Mouse (Mus musculus) CD4-positive, CD25-positive, alpha-beta regulatory T cell, adult 2 months (primary cell): ENCODE data around the gene Smyd3.

Experiments used
- DNase-seq: peaks from one replicate; pipeline ENCODE4 v3.0.0-alpha.2; 2012; ENCODE audit warnings: low read depth, low spot score

Smyd3 gene

DNA sequence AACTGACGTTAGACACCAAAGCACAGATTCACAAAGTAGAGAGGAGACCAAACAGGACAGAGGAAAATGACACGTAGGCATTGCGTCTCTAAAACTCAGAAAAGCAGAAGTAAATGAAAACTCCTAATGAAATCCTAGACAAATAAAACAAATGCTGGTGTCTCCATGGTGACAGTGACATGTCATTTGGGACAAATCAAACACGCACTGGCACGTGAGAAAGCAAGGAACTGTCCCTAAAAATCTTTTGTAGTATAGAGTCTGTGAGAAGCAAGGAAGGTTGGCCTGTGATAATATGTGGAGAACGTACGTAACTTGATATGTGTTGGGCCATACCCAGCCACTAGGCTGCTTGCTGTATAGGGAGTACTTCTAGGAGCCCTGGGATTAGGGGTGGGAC lies 399.2 kb downstream of the Smyd3 start:
- DNase-seq = no peak

- DNase-seq = no peak
Observed at GRCm38 (mm10) chr1:179116729-179117663, 400.8 kb downstream of the Smyd3 start.

GRCm38 (mm10) chr1:179114833-179115495 lies 402.9 kb downstream of the Smyd3 start:
- no peak for DNase-seq

DNA sequence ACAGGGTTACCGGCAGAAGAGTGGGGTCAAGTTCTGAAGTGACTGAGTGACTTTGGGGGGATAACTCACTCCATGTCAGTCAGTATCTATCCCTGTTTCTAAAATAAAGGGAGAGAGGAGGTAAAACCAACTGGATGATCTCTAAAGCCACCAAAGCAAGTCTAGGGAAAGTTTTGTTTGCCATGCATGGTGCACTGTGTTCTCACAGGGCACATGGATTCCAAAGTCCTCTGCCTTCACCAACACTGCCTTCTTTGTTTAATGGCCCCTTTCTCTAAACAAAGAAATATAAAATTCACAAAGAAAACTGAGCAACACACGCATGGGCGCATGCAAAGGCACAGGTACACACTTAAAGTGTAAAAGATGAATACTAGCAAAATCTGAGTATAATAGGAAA lies 403.5 kb downstream of the Smyd3 start:
- DNase-seq = no peak

- DNase-seq = peak; percentile 17
Observed at GRCm38 (mm10) chr1:179108759-179109158, 409.1 kb downstream of the Smyd3 start.

DNA sequence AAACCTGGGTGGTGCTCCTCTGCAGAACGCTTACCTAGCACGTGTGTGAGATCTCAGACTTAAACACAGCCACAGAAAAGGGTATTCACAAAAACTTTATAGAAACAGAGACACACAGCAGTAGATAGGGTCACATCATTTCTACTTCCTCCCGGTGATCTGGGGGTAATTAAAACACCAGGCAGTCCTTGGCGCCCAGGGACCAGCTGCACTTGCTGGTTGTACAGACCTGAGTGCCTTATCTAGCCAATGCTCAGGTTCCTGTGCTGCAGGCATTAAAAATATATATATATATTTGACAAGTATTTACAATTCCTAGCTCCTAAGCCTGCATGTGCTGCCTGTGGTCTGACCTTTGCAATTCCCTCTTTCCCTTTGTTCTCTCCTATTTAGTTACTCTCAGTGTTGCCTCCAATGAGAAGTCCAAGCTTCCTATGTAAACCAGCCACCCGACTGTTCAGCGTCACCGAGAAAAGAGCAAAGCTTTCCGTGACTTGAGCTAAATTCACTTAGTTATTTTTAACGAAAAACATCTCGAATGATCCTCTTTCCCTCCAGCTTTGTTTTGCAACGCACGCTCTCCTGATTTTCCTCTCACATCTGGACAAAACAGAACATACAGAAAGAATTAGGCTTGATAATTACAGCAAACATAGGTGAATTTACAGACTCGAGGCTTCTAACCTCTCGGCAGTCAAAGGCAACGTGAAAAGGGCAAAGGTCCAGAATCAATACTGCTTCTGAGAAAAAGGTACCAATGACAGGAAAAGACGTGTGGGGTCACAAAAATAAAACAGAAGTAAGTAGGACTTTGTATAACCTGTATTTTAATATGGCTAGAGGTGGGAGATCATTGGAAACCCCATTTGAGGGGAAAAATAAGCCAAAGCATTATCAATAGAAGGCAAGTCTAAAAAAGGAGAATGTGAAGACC lies 409.8 kb downstream of the Smyd3 start:
- no peak for DNase-seq

GRCm38 (mm10) chr1:179107211-179107610 lies 410.6 kb downstream of the Smyd3 start:
- no peak for DNase-seq

DNA sequence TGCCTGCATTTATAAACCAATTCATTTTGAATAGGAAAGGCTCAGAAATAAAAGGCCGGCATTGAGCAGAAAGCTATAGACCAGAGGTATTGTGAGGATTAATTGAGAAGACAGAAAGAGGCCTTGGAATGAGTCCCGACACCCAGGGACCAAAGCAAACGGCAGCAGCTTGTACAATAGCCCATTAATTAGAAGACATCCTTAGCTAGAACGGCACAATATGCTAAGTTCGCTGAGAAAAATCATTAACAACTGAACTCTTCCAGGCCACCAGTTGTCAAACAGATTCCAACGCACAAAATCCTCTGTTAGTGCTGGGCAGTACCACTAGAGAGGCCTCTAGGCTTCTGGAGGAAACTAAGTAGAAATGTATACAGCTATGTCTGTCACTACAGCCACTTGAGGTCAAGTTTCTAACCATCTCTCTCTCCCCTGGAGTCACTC lies 411.1 kb downstream of the Smyd3 start:
- DNase-seq = no peak

DNA sequence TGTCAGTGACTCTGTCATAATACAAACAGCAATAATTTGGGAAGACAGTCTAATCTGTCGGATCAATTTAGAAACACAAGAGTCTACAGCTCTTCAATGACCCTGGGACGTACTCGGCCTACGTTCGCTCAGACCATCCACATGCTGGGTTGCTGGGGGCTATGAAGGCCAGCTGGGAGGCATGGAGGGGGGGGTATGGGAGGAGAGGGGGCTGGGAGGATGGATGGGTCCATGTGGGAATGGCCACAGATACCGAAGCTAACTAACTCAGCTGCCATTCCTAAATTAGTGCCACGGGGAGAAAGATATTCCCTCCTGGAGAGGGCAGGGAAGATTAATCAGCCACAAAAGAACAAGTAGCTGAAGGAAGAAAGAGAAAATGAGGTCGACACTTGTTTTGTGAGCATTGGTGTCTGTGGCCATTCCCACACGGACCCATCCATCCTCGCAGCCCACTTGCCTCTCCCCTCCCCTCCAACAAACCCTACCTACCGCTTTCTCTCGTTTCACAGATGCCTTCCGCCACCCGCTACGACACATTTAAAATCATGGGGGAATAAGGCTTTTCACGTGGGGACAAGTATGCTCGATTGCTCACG lies 411.6 kb downstream of the Smyd3 start:
- DNase-seq = no peak

GRCm38 (mm10) chr1:179104447-179104846 lies 413.4 kb downstream of the Smyd3 start:
- no peak for DNase-seq

GRCm38 (mm10) chr1:179096993-179097392 lies 420.8 kb downstream of the Smyd3 start:
- DNase-seq = no peak

DNA sequence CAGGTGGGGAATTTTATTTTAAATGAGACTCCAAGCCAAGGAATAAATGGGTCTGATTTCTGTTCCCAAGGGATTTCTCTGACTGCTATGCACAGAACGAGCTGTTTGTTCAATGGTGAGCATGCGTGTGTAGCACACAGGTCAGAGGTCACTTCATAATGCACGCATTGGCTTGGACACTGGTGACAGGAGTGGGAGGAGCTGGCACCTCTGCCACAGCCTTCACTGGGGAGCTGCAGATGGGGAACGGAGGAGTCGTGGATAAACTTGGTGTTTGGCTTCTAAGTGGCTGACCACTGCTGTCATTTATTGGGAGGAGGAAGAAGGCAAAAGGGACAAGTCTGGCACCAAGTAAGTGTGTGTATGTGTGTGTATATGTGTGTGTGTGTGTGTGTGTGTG lies 421.5 kb downstream of the Smyd3 start:
- no peak for DNase-seq

DNA sequence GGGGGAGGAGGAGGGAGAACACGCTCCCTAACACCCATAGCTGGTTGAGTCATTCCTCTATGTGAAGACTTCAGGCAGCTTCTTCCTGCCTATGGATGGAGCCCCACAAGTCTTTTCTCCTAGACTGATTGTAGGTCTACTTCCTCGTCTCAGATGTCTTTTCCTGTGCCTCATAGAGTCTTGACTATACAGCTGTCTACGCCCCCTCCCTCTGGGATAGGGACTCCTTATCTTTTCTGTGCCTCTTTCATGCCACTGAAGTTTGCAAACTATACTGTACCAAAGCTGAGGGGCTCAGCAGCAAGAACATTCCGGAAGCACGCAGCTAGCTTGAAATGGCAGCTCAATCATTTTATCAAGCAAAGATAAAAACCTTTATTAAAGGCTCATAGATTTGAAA lies 428.7 kb downstream of the Smyd3 start:
- DNase-seq = no peak

- peak; percentile 27 for DNase-seq
Observed at GRCm38 (mm10) chr1:179087033-179087998, 430.5 kb downstream of the Smyd3 start.

DNA sequence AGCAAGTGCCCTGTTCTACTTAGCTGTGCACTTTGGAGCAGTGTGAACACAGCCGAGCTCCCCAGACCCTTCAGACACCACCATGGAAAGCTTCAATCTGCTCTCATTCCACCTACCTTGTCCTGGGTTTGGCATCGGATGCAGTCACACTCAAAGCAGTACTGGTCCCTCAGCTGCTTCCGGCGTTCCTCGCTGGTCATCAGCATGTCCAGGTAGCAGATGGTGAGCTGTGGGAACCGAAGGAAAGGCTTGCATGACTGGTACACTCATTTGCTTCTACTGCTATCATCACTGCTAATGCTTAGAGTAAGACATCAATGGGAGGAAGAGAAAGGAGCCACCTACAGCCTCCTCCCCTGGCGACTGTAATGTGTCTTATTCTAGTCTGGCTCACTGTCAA lies 431.6 kb downstream of the Smyd3 start:
- no peak for DNase-seq

- DNase-seq = no peak
Observed at GRCm38 (mm10) chr1:179083098-179083497, 434.7 kb downstream of the Smyd3 start.

GRCm38 (mm10) chr1:179073846-179074245 lies 444.0 kb downstream of the Smyd3 start:
- DNase-seq = no peak

GRCm38 (mm10) chr1:179072935-179073654 lies 444.7 kb downstream of the Smyd3 start:
- no peak for DNase-seq

DNA sequence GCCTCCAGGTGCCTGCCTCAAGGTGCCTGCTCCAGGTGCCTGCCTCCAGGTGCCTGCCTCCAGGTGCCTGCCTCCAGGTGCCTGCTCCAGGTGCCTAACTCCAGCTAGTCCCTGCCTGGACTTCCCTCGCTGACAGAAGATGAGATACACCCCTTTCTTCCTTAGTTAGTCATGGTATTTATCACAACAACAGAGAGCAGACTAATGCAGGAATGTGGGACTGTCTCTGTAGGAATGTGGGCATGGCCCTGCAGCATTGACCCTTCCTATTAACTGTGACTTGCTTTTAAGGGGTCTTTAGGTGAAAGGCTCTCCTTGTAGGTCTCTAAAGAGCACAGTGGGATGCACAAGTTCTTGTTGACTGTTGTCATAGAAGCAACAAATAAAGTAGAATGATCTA lies 445.4 kb downstream of the Smyd3 start:
- DNase-seq = no peak

DNA sequence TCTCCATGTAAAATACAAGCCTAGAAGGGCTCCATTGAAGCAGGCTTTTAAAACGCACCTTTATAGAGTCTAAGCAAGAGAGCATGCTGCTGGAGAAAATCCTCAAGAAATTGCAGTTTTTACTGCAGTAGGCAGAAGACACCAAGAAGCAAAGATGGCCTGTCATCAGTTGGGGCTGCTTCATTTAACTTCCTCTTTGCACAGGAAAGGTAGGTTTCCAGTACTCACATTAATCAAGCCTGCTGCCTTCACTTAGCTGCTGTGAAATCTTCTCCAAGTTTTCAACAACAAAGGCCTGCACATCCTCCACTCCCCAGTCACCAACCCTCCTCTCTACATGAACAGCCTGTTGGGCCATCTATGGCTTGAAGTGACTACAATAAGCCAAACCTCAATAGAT lies 448.9 kb downstream of the Smyd3 start:
- no peak for DNase-seq
